Mouse (Mus musculus): ENCODE measurements around the gene Psme1. TPM values are rescaled to one million over a fixed set of nuclear protein-coding genes. Genes with fewer than 3 reads are reported as not detected.

Psme1 gene
- polyA plus RNA-seq, 1 experiment from 2014 or later = 112 TPM

- no peaks in the 10 kb centered on the region for H3K4me1 ChIP-seq (ENCODE audit: control insufficient read depth, insufficient read depth, low read length)
Observed at GRCm38 (mm10) chr14:55551794-55552193, 26.1 kb upstream of the Psme1 start.

GRCm38 (mm10) chr14:55554635-55555034 is 23.3 kb upstream of the Psme1 start:
- Histone ChIP-seq H3K36me3 (ENCODE audit: control insufficient read depth, insufficient read depth, low read length) (no peaks in the 10 kb centered on the region), H3K4me3 (ENCODE audit: low read depth, low read length) (no peak overlapping the region), H3K9me3 (ENCODE audit: control insufficient read depth, low read length) (no peaks in the 10 kb centered on the region), H3K27ac (ENCODE audit: low read depth, low read length) (no peak overlapping the region), H3K9ac (ENCODE audit: low read length) (no peak overlapping the region), H3K4me1 (ENCODE audit: control insufficient read depth, insufficient read depth, low read length) (no peaks in the 10 kb centered on the region), H3K27me3 (ENCODE audit: control insufficient read depth, insufficient read depth, low read length) (no peaks in the 10 kb centered on the region), H3K4me2 (ENCODE audit: low read depth) (no peak overlapping the region)
- ATAC-seq (ENCODE audit: insufficient read depth, low FRiP score, low TSS enrichment) = no peak
- DNase-seq (ENCODE audit: low spot score) = no peak

More at GRCm38 (mm10) chr14:55551794-55552193, 26.1 kb upstream of the Psme1 start:
- no peaks in the 10 kb centered on the region for H3K36me3 ChIP-seq (ENCODE audit: control insufficient read depth, insufficient read depth, low read length)
- H3K27me3 ChIP-seq (ENCODE audit: control insufficient read depth, insufficient read depth, low read length) = no peaks in the 10 kb centered on the region
- no peaks in the 10 kb centered on the region for H3K9me3 ChIP-seq (ENCODE audit: control insufficient read depth, low read length)
- no peak overlapping the region for H3K9ac ChIP-seq (ENCODE audit: low read length)
- H3K4me3 ChIP-seq (ENCODE audit: low read depth, low read length) = no peak overlapping the region
- 95% methylated on average over 8 of the region's 8 CpGs for WGBS
- H3K27ac ChIP-seq (ENCODE audit: low read depth, low read length) = no peak overlapping the region
- no peak overlapping the region for H3K4me2 ChIP-seq (ENCODE audit: low read depth)
- DNase-seq (ENCODE audit: low spot score) (no peak), ATAC-seq (ENCODE audit: insufficient read depth, low FRiP score, low TSS enrichment) (no peak)

- H3K36me3 ChIP-seq (ENCODE audit: control insufficient read depth, insufficient read depth, low read length) = no peaks in the 10 kb centered on the region
- WGBS = 82% methylated on average over 3 of the region's 3 CpGs
- ATAC-seq (ENCODE audit: insufficient read depth, low FRiP score, low TSS enrichment) = no peak
- H3K9me3 ChIP-seq (ENCODE audit: control insufficient read depth, low read length) = no peaks in the 10 kb centered on the region
- no peak overlapping the region for H3K27ac ChIP-seq (ENCODE audit: low read depth, low read length)
- H3K4me1 ChIP-seq (ENCODE audit: control insufficient read depth, insufficient read depth, low read length) = no peaks in the 10 kb centered on the region
- H3K27me3 ChIP-seq (ENCODE audit: control insufficient read depth, insufficient read depth, low read length) = no peaks in the 10 kb centered on the region
- no peak for DNase-seq (ENCODE audit: low spot score)
- no peak overlapping the region for H3K4me2 ChIP-seq (ENCODE audit: low read depth)
- no peak overlapping the region for H3K4me3 ChIP-seq (ENCODE audit: low read depth, low read length)
- no peak overlapping the region for H3K9ac ChIP-seq (ENCODE audit: low read length)
Observed at GRCm38 (mm10) chr14:55555788-55556187, 22.1 kb upstream of the Psme1 start.

- ATAC-seq (ENCODE audit: insufficient read depth, low FRiP score, low TSS enrichment) (no peak), DNase-seq (ENCODE audit: low spot score) (peak; percentile 61)
- 26% methylated on average over 5 of the region's 5 CpGs for WGBS
- no peak overlapping the region for H3K27ac ChIP-seq (ENCODE audit: low read depth, low read length)
- no peak overlapping the region for H3K9ac ChIP-seq (ENCODE audit: low read length)
- H3K36me3 ChIP-seq (ENCODE audit: control insufficient read depth, insufficient read depth, low read length) = no peaks in the 10 kb centered on the region
- no peak overlapping the region for H3K4me3 ChIP-seq (ENCODE audit: low read depth, low read length)
- H3K4me1 ChIP-seq (ENCODE audit: control insufficient read depth, insufficient read depth, low read length) = peaks cover 5% of the 10 kb centered on the region; the same call in 1 of the 2 replicates
- no peaks in the 10 kb centered on the region for H3K27me3 ChIP-seq (ENCODE audit: control insufficient read depth, insufficient read depth, low read length)
- H3K4me2 ChIP-seq (ENCODE audit: low read depth) = no peak overlapping the region
- no peaks in the 10 kb centered on the region for H3K9me3 ChIP-seq (ENCODE audit: control insufficient read depth, low read length)
Observed at GRCm38 (mm10) chr14:55557003-55557402, 20.9 kb upstream of the Psme1 start.

- Histone ChIP-seq H3K4me3 (ENCODE audit: low read depth, low read length) (no peak overlapping the region), H3K9ac (ENCODE audit: low read length) (no peak overlapping the region), H3K4me2 (ENCODE audit: low read depth) (no peak overlapping the region), H3K36me3 (ENCODE audit: control insufficient read depth, insufficient read depth, low read length) (no peaks in the 10 kb centered on the region), H3K9me3 (ENCODE audit: control insufficient read depth, low read length) (no peaks in the 10 kb centered on the region), H3K4me1 (ENCODE audit: control insufficient read depth, insufficient read depth, low read length) (peaks cover 5% of the 10 kb centered on the region; the same call in 1 of the 2 replicates), H3K27ac (ENCODE audit: low read depth, low read length) (no peak overlapping the region), H3K27me3 (ENCODE audit: control insufficient read depth, insufficient read depth, low read length) (no peaks in the 10 kb centered on the region)
- WGBS = 93% methylated on average over 3 of the region's 3 CpGs
- ATAC-seq (ENCODE audit: insufficient read depth, low FRiP score, low TSS enrichment) (no peak), DNase-seq (ENCODE audit: low spot score) (no peak)
Observed at GRCm38 (mm10) chr14:55557587-55557986, 20.3 kb upstream of the Psme1 start.

- peak overlapping the region; percentile 47 for H3K4me2 ChIP-seq (ENCODE audit: low read depth)
- no peak overlapping the region for H3K27ac ChIP-seq (ENCODE audit: low read depth, low read length)
- DNase-seq (ENCODE audit: low spot score) (no peak), ATAC-seq (ENCODE audit: insufficient read depth, low FRiP score, low TSS enrichment) (no peak)
- H3K36me3 ChIP-seq (ENCODE audit: control insufficient read depth, insufficient read depth, low read length) = no peaks in the 10 kb centered on the region
- peaks cover 5% of the 10 kb centered on the region; the same call in 1 of the 2 replicates for H3K4me1 ChIP-seq (ENCODE audit: control insufficient read depth, insufficient read depth, low read length)
- H3K27me3 ChIP-seq (ENCODE audit: control insufficient read depth, insufficient read depth, low read length) = no peaks in the 10 kb centered on the region
- no peak overlapping the region for H3K9ac ChIP-seq (ENCODE audit: low read length)
- 59% methylated on average over 6 of the region's 6 CpGs for WGBS
- H3K4me3 ChIP-seq (ENCODE audit: low read depth, low read length) = peak overlapping the region; percentile 42; the same call in 1 of the 2 replicates
- no peaks in the 10 kb centered on the region for H3K9me3 ChIP-seq (ENCODE audit: control insufficient read depth, low read length)
Observed at GRCm38 (mm10) chr14:55558740-55559448, 19.0 kb upstream of the Psme1 start.

- under 1% methylated on average over 27 of the region's 27 CpGs for WGBS
- Histone ChIP-seq H3K27me3 (ENCODE audit: control insufficient read depth, insufficient read depth, low read length) (no peaks in the 10 kb centered on the region), H3K36me3 (ENCODE audit: control insufficient read depth, insufficient read depth, low read length) (peaks cover under 1% of the 10 kb centered on the region; the same call in 1 of the 2 replicates), H3K4me2 (ENCODE audit: low read depth) (peak within 1 kb of the TSS; percentile 84), H3K9ac (ENCODE audit: low read length) (peak within 1 kb of the TSS; percentile 55), H3K4me1 (ENCODE audit: control insufficient read depth, insufficient read depth, low read length) (peaks cover 5% of the 10 kb centered on the region; the same call in 1 of the 2 replicates), H3K9me3 (ENCODE audit: control insufficient read depth, low read length) (no peaks in the 10 kb centered on the region), H3K27ac (ENCODE audit: low read depth, low read length) (peak within 1 kb of the TSS; percentile 89), H3K4me3 (ENCODE audit: low read depth, low read length) (peak within 1 kb of the TSS; percentile 42)
- DNase-seq (ENCODE audit: low spot score) (peak; percentile 94), ATAC-seq (ENCODE audit: insufficient read depth, low FRiP score, low TSS enrichment) (peak; percentile 84)
Observed at GRCm38 (mm10) chr14:55559799-55560201, 18.1 kb upstream of the Psme1 start, which contains the start of gene Dcaf11. Gene Dcaf11, plus strand, starts transcription at chr14:55560006.

GRCm38 (mm10) chr14:55560202-55561073 is 17.5 kb upstream of the Psme1 start, which contains the start of gene A730061H03Rik:
Gene A730061H03Rik, minus strand, starts transcription at chr14:55560406.
- Histone ChIP-seq H3K9me3 (ENCODE audit: control insufficient read depth, low read length) (no peaks in the 10 kb centered on the region), H3K4me1 (ENCODE audit: control insufficient read depth, insufficient read depth, low read length) (peaks cover 5% of the 10 kb centered on the region; the same call in 1 of the 2 replicates), H3K4me2 (ENCODE audit: low read depth) (peak within 1 kb of the TSS; percentile 84), H3K4me3 (ENCODE audit: low read depth, low read length) (peak within 1 kb of the TSS; percentile 42), H3K27ac (ENCODE audit: low read depth, low read length) (peak within 1 kb of the TSS; percentile 89), H3K27me3 (ENCODE audit: control insufficient read depth, insufficient read depth, low read length) (no peaks in the 10 kb centered on the region), H3K36me3 (ENCODE audit: control insufficient read depth, insufficient read depth, low read length) (peaks cover 3% of the 10 kb centered on the region; the same call in 1 of the 2 replicates), H3K9ac (ENCODE audit: low read length) (peak within 1 kb of the TSS; percentile 58)
- peak; percentile 96 for ATAC-seq (ENCODE audit: insufficient read depth, low FRiP score, low TSS enrichment)
- DNase-seq (ENCODE audit: low spot score) = peak; percentile 97
- under 1% methylated on average over 51 of the region's 51 CpGs for WGBS
